Mouse (Mus musculus): ENCODE results near the gene Ssbp3. TPM values are rescaled to one million over a fixed set of nuclear protein-coding genes. Genes with fewer than 3 reads are reported as not detected.

The Ssbp3 gene
- polyA plus RNA-seq (2012; rRNA removed), result 41.0 and 43.2 TPM in 2 replicates

GRCm38 (mm10) chr4:106910201-106911172, at the start of gene Ssbp3:
Gene Ssbp3, plus strand, starts transcription at chr4:106910701.
- TF ChIP-seq CTCF (IDR thresholded peaks at IDR 0.05; ENCODE audit: insufficient read depth, low read length), result no peak
- no peak for TF ChIP-seq POLR2A (IDR thresholded peaks at IDR 0.05; ENCODE audit: borderline replicate concordance, extremely low read depth, low read depth, low read length)
- H3K4me3 ChIP-seq (replicated peaks; ENCODE audit: extremely low read depth, low read depth, low read length), result peak within 1 kb of the TSS; percentile 82
- peaks cover 24% of the 10 kb centered on the region for H3K4me1 ChIP-seq (ENCODE audit: control insufficient read depth, insufficient read depth, low read length)
- WGBS, result under 1% methylated on average over 49 of the region's 51 CpGs
- DNase-seq, result peak; percentile 70

- WGBS, result 45% methylated on average over 8 of the region's 8 CpGs
- Histone ChIP-seq H3K4me1 (ENCODE audit: control insufficient read depth, insufficient read depth, low read length) (peaks cover 6% of the 10 kb centered on the region), H3K4me3 (replicated peaks; ENCODE audit: extremely low read depth, low read depth, low read length) (no peak overlapping the region)
- no peak for DNase-seq
- TF ChIP-seq POLR2A (IDR thresholded peaks at IDR 0.05; ENCODE audit: borderline replicate concordance, extremely low read depth, low read depth, low read length) (no peak), CTCF (IDR thresholded peaks at IDR 0.05; ENCODE audit: insufficient read depth, low read length) (no peak)
Observed at GRCm38 (mm10) chr4:106861871-106862270, 48.6 kb upstream of the Ssbp3 start.

GRCm38 (mm10) chr4:106862317-106862716, 48.2 kb upstream of the Ssbp3 start:
- Histone ChIP-seq H3K4me3 (replicated peaks; ENCODE audit: extremely low read depth, low read depth, low read length) (no peak overlapping the region), H3K4me1 (ENCODE audit: control insufficient read depth, insufficient read depth, low read length) (peaks cover 6% of the 10 kb centered on the region)
- TF ChIP-seq POLR2A (IDR thresholded peaks at IDR 0.05; ENCODE audit: borderline replicate concordance, extremely low read depth, low read depth, low read length) (no peak), CTCF (IDR thresholded peaks at IDR 0.05; ENCODE audit: insufficient read depth, low read length) (no peak)
- WGBS, result 34% methylated on average over 7 of the region's 7 CpGs
- DNase-seq, result no peak

GRCm38 (mm10) chr4:106862767-106863370, 47.6 kb upstream of the Ssbp3 start:
- WGBS, result 76% methylated on average over 3 of the region's 3 CpGs
- Histone ChIP-seq H3K4me3 (replicated peaks; ENCODE audit: extremely low read depth, low read depth, low read length) (no peak overlapping the region), H3K4me1 (ENCODE audit: control insufficient read depth, insufficient read depth, low read length) (peaks cover 6% of the 10 kb centered on the region)
- no peak for DNase-seq
- TF ChIP-seq CTCF (IDR thresholded peaks at IDR 0.05; ENCODE audit: insufficient read depth, low read length) (no peak), POLR2A (IDR thresholded peaks at IDR 0.05; ENCODE audit: borderline replicate concordance, extremely low read depth, low read depth, low read length) (no peak)

GRCm38 (mm10) chr4:106865415-106866110, 44.9 kb upstream of the Ssbp3 start:
- 46% methylated on average over 19 of the region's 19 CpGs for WGBS
- H3K4me3 ChIP-seq (replicated peaks; ENCODE audit: extremely low read depth, low read depth, low read length), result no peak overlapping the region
- DNase-seq, result no peak
- peaks cover 3% of the 10 kb centered on the region for H3K4me1 ChIP-seq (ENCODE audit: control insufficient read depth, insufficient read depth, low read length)
- no peak for TF ChIP-seq CTCF (IDR thresholded peaks at IDR 0.05; ENCODE audit: insufficient read depth, low read length)
- no peak for TF ChIP-seq POLR2A (IDR thresholded peaks at IDR 0.05; ENCODE audit: borderline replicate concordance, extremely low read depth, low read depth, low read length)

- no peak overlapping the region for H3K4me3 ChIP-seq (replicated peaks; ENCODE audit: extremely low read depth, low read depth, low read length)
- TF ChIP-seq POLR2A (IDR thresholded peaks at IDR 0.05; ENCODE audit: borderline replicate concordance, extremely low read depth, low read depth, low read length), result no peak
- no peak for DNase-seq
- peaks cover 3% of the 10 kb centered on the region for H3K4me1 ChIP-seq (ENCODE audit: control insufficient read depth, insufficient read depth, low read length)
- 83% methylated on average over 5 of the region's 5 CpGs for WGBS
Observed at GRCm38 (mm10) chr4:106866381-106866780, 44.1 kb upstream of the Ssbp3 start.

GRCm38 (mm10) chr4:106866845-106867244, 43.7 kb upstream of the Ssbp3 start:
- H3K4me1 ChIP-seq (ENCODE audit: control insufficient read depth, insufficient read depth, low read length), result peaks cover 3% of the 10 kb centered on the region
- DNase-seq, result no peak
- H3K4me3 ChIP-seq (replicated peaks; ENCODE audit: extremely low read depth, low read depth, low read length), result no peak overlapping the region
- TF ChIP-seq POLR2A (IDR thresholded peaks at IDR 0.05; ENCODE audit: borderline replicate concordance, extremely low read depth, low read depth, low read length), result no peak
- TF ChIP-seq CTCF (IDR thresholded peaks at IDR 0.05; ENCODE audit: insufficient read depth, low read length), result no peak
- WGBS, result 44% methylated on average over 7 of the region's 7 CpGs

- Histone ChIP-seq H3K4me1 (ENCODE audit: control insufficient read depth, insufficient read depth, low read length) (no peaks in the 10 kb centered on the region), H3K4me3 (replicated peaks; ENCODE audit: extremely low read depth, low read depth, low read length) (no peak overlapping the region)
- 44% methylated on average over 12 of the region's 12 CpGs for WGBS
- DNase-seq, result no peak
- TF ChIP-seq POLR2A (IDR thresholded peaks at IDR 0.05; ENCODE audit: borderline replicate concordance, extremely low read depth, low read depth, low read length) (no peak), CTCF (IDR thresholded peaks at IDR 0.05; ENCODE audit: insufficient read depth, low read length) (no peak)
Observed at GRCm38 (mm10) chr4:106868737-106869438, 41.6 kb upstream of the Ssbp3 start.

- H3K4me3 ChIP-seq (replicated peaks; ENCODE audit: extremely low read depth, low read depth, low read length), result no peak overlapping the region
- H3K4me1 ChIP-seq (ENCODE audit: control insufficient read depth, insufficient read depth, low read length), result no peaks in the 10 kb centered on the region
- WGBS, result 44% methylated on average over 3 of the region's 3 CpGs
- no peak for DNase-seq
- no peak for TF ChIP-seq POLR2A (IDR thresholded peaks at IDR 0.05; ENCODE audit: borderline replicate concordance, extremely low read depth, low read depth, low read length)
- TF ChIP-seq CTCF (IDR thresholded peaks at IDR 0.05; ENCODE audit: insufficient read depth, low read length), result no peak
Observed at GRCm38 (mm10) chr4:106869539-106869951, 41.0 kb upstream of the Ssbp3 start.

Measured in lung, adult 2 months (tissue).